Mouse (Mus musculus): Measurements from ENCODE around the gene Tmprss5.

The Tmprss5 gene

GRCm38 (mm10) chr9:49081107-49081506 lies at the start of gene Tmprss5:
Gene Tmprss5, plus strand, starts transcription at chr9:49081260.
- DNase-seq, result no peak

- DNase-seq, result no peak
Observed at GRCm38 (mm10) chr9:49034764-49035163, 46.3 kb upstream of the Tmprss5 start.

GRCm38 (mm10) chr9:49050901-49051300 lies 30.2 kb upstream of the Tmprss5 start:
- DNase-seq, result no peak

- peak; percentile 57 to 66 for DNase-seq
Observed at GRCm38 (mm10) chr9:49051349-49051748, 29.7 kb upstream of the Tmprss5 start.

GRCm38 (mm10) chr9:49054028-49054427 lies 27.0 kb upstream of the Tmprss5 start:
- no peak for DNase-seq

- peak; percentile 94 to 95 for DNase-seq
Observed at GRCm38 (mm10) chr9:49055333-49056205, 25.5 kb upstream of the Tmprss5 start, which contains the start of gene Zw10. Gene Zw10, plus strand, starts transcription at chr9:49055613.

GRCm38 (mm10) chr9:49076847-49077246 lies 4.2 kb upstream of the Tmprss5 start:
- no peak for DNase-seq

- peak; percentile 81 to 86 for DNase-seq
Observed at GRCm38 (mm10) chr9:49081561-49081960, 501 bp downstream of the Tmprss5 start.

- no peak for DNase-seq
Observed at GRCm38 (mm10) chr9:49087317-49087716, 6.3 kb downstream of the Tmprss5 start.

- no peak for DNase-seq
Observed at GRCm38 (mm10) chr9:49098871-49099270, 17.8 kb downstream of the Tmprss5 start.

- DNase-seq, result no peak
Observed at GRCm38 (mm10) chr9:49102328-49102727, 21.3 kb downstream of the Tmprss5 start.

- DNase-seq, result no peak
Observed at GRCm38 (mm10) chr9:49109101-49109500, 28.0 kb downstream of the Tmprss5 start.

GRCm38 (mm10) chr9:49110476-49111220 lies 29.6 kb downstream of the Tmprss5 start:
- no peak for DNase-seq

- no peak for DNase-seq
Observed at GRCm38 (mm10) chr9:49111296-49111695, 30.2 kb downstream of the Tmprss5 start.

GRCm38 (mm10) chr9:49118271-49118825 lies 37.3 kb downstream of the Tmprss5 start:
- DNase-seq, result no peak

- DNase-seq, result no peak
Observed at GRCm38 (mm10) chr9:49119759-49120158, 38.7 kb downstream of the Tmprss5 start.

GRCm38 (mm10) chr9:49125706-49126105 lies 44.6 kb downstream of the Tmprss5 start:
- no peak for DNase-seq

GRCm38 (mm10) chr9:49130514-49131010 lies 49.5 kb downstream of the Tmprss5 start:
- peak in 1 of 2 experiments; percentile 14 for DNase-seq

- no peak for DNase-seq
Observed at GRCm38 (mm10) chr9:49143841-49144240, 62.8 kb downstream of the Tmprss5 start.

GRCm38 (mm10) chr9:49145776-49146175 lies 64.7 kb downstream of the Tmprss5 start:
- no peak for DNase-seq

- DNase-seq, result no peak
Observed at GRCm38 (mm10) chr9:49147031-49147430, 66.0 kb downstream of the Tmprss5 start.

All from cerebellum, postnatal 36 days (tissue).